Mouse (Mus musculus): ENCODE results near the gene Btbd16.

DNA sequence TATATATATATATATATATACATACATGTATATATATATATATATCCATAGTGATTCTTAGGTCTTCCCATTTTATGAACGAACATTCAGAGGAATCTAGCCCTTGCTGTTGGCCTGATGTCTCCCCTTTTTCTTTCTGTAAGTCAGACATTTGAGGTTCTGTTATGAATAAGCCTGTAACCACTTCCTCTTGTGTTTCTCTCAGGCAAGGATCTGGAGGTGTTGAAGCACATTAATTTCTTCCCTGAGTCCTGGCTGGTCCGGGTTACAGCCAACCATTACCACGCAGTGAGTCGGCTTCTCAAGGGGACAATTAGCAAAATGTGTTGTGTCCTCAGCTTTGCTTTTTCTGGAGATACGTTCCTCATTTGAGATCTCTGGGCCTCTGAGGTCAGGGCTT, 44.9 kb downstream of the Btbd16 start:
- TF ChIP-seq CTCF (IDR thresholded peaks at IDR 0.05; ENCODE audit: borderline replicate concordance, extremely low read depth, insufficient read depth, insufficient read length): no peak
- no peak for TF ChIP-seq POLR2A (IDR thresholded peaks at IDR 0.05; ENCODE audit: borderline replicate concordance, extremely low read depth, insufficient read depth, insufficient read length, poor library complexity, severe bottlenecking)

All from brain, embryonic 14.5 days (tissue).